20 mouse cellular contexts compared by ENCODE assay signal in genomic region chr8:11608848-11609247, GRCm38 (mm10). TPM values are rescaled to one million over a fixed set of nuclear protein-coding genes. Genes with fewer than 3 reads are reported as not detected.
DNase-seq lines count a peak whose midpoint lies in the region; ATAC-seq and TF ChIP-seq lines count a peak whose summit lies in the region.
"Had no signal": no experiment of that assay in that cellular context is flagged by ENCODE, and none has a peak within 500 bp of the region (broad histone marks: within the 10 kb centered on the region; RNA-seq: fewer than 3 reads in every experiment).

No protein-coding gene starts in this region.

- no peak for ATAC-seq in forebrain, embryonic 11.5 days (replicated peaks; ENCODE audit: low FRiP score)
- ATAC-seq: activated CD4-positive, CD25-positive, alpha-beta regulatory T cell, adult 4 months; forebrain, embryonic 14.5 days; forebrain, embryonic 16.5 days; Patski had no signal

- WGBS in forebrain, embryonic 11.5 days: 96% methylated on average over 9 of the region's 9 CpGs

- no peak overlapping the region for H3ac ChIP-seq in myocyte (ENCODE audit: control insufficient read depth, insufficient read length)

- no peaks in the 10 kb centered on the region for H3K9me3 ChIP-seq in forebrain, embryonic 11.5 days (ENCODE audit: control insufficient read depth, low read length)
- H3K9me3 ChIP-seq: embryonic facial prominence, embryonic 12.5 days had no signal

- H3K27ac ChIP-seq in forebrain, embryonic 11.5 days (ENCODE audit: low read depth, low read length): no peak overlapping the region
- H3K27ac ChIP-seq: embryonic facial prominence, embryonic 10.5 days; embryonic facial prominence, embryonic 12.5 days; forebrain, embryonic 12.5 days had no signal

- peaks cover 40% of the 10 kb centered on the region for H3K36me3 ChIP-seq in myocyte (ENCODE audit: control insufficient read depth, insufficient read depth)
- peaks cover 7% of the 10 kb centered on the region; the same call in 1 of the 2 replicates for H3K36me3 ChIP-seq in forebrain, embryonic 11.5 days (ENCODE audit: control insufficient read depth, insufficient read depth, low read length)

- H3K4me2 ChIP-seq in myocyte (ENCODE audit: low read depth): no peak overlapping the region
- no peak overlapping the region for H3K4me2 ChIP-seq in forebrain, embryonic 11.5 days (ENCODE audit: low read depth, low read length, severe bottlenecking)
- H3K4me2 ChIP-seq: embryonic facial prominence, embryonic 12.5 days; forebrain, embryonic 12.5 days had no signal

- peak; percentile 45 for DNase-seq in ES-CJ7 (ENCODE audit: low read depth, low spot score)
- peak; percentile 29 for DNase-seq in R1 (ENCODE audit: low read depth, low spot score)
- no peak for DNase-seq in gastrocnemius, adult 8-10 months (ENCODE audit: low spot score in 2 of 2)
- no peak for DNase-seq in forebrain, embryonic 11.5 days (ENCODE audit: low spot score)
- DNase-seq: adrenal gland, adult 8-10 months; adrenal gland, postnatal 14 days; adrenal gland, postnatal 36 days; cerebellum, adult 11-12 months; cerebellum, adult 2 months; cerebellum, adult 9-10 months; cerebellum, postnatal 10 days; cerebellum, postnatal 25 days had no signal

- no peak overlapping the region for H3K4me3 ChIP-seq in myocyte
- H3K4me3 ChIP-seq in forebrain, embryonic 11.5 days (ENCODE audit: low read depth, low read length): no peak overlapping the region
- H3K4me3 ChIP-seq: embryonic facial prominence, embryonic 10.5 days; embryonic facial prominence, embryonic 12.5 days; forebrain, embryonic 12.5 days had no signal

- H3K4me1 ChIP-seq in forebrain, embryonic 11.5 days (replicated peaks; ENCODE audit: control insufficient read depth, insufficient read depth, low read length): no peaks in the 10 kb centered on the region
- H3K4me1 ChIP-seq: embryonic facial prominence, embryonic 10.5 days; embryonic facial prominence, embryonic 12.5 days; forebrain, embryonic 12.5 days had no signal

- no peaks in the 10 kb centered on the region for H3K79me2 ChIP-seq in myocyte (ENCODE audit: control insufficient read depth, insufficient read depth)

- TF ChIP-seq POLR2A in myocyte (IDR thresholded peaks at IDR 0.05; ENCODE audit: insufficient read length, low read depth): no peak

- H3K9ac ChIP-seq in forebrain, embryonic 11.5 days (ENCODE audit: low read length): no peak overlapping the region
- H3K9ac ChIP-seq: embryonic facial prominence, embryonic 12.5 days; forebrain, embryonic 12.5 days had no signal

- H3K27me3 ChIP-seq in myocyte (ENCODE audit: control insufficient read depth, insufficient read depth, insufficient read length): no peaks in the 10 kb centered on the region
- no peaks in the 10 kb centered on the region for H3K27me3 ChIP-seq in forebrain, embryonic 11.5 days (ENCODE audit: control insufficient read depth, insufficient read depth, low read length)
- H3K27me3 ChIP-seq: embryonic facial prominence, embryonic 12.5 days; forebrain, embryonic 12.5 days; Patski had no signal

TF ChIP-seq in myocyte, 11 proteins besides CTCF, POLR2A, EP300 and RAD21:
- TF ChIP-seq POLR2AphosphoS2 (IDR thresholded peaks at IDR 0.05; ENCODE audit: insufficient read length, low read depth) (peak; percentile 68), MAX (IDR thresholded peaks at IDR 0.05; ENCODE audit: low read depth) (no peak)

RNA-seq across cellular contexts. Expression of gene Ankrd10, which starts 26.7 kb away (rescaled TPM):
- polyA plus RNA-seq in myocyte (2012; fragmentation: generic; extraction: Trizol): 71.9 TPM
- 10 to 100 TPM in 2 of 4 experiments, 1 to 10 TPM in 2; 9.1 to 13.0 (median 11.0) TPM for total RNA-seq in gastrocnemius, adult 8-10 months (2022)
- 133 and 143 TPM in 2 replicates for polyA plus RNA-seq in forebrain, embryonic 11.5 days (2014; fragmentation: Nextera tagmentation; extraction: Ambion mirVana)

RNA-seq across cellular contexts. Expression of gene Ing1, which starts 53.5 kb away (rescaled TPM):
- 21.8 TPM for polyA plus RNA-seq in myocyte (2012; fragmentation: generic; extraction: Trizol)
- total RNA-seq in gastrocnemius, adult 8-10 months (2022): 10 to 100 TPM; 10.9 to 13.4 (median 12.5) TPM
- polyA plus RNA-seq in forebrain, embryonic 11.5 days (2014; fragmentation: Nextera tagmentation; extraction: Ambion mirVana): 42.9 and 46.8 TPM in 2 replicates

RNA-seq across cellular contexts. Expression of gene Cars2, which starts 58.3 kb away (rescaled TPM):
- 14.4 TPM for polyA plus RNA-seq in myocyte (2012; fragmentation: generic; extraction: Trizol)
- total RNA-seq in gastrocnemius, adult 8-10 months (2022): 10 to 100 TPM; 14.9 to 17.4 (median 17.0) TPM
- polyA plus RNA-seq in forebrain, embryonic 11.5 days (2014; fragmentation: Nextera tagmentation; extraction: Ambion mirVana): 19.9 and 21.6 TPM in 2 replicates

Comparison
In these comparisons a context has a peak if more than half of its experiments do, and no peak if none do; other contexts are left out.
1. DNase-seq: peak in ES-CJ7 (single experiment) and R1 (single experiment); none in gastrocnemius, adult 8-10 months (0 of 2) and forebrain, embryonic 11.5 days (single experiment).